Mouse (Mus musculus): Measurements from ENCODE around the gene Gm11756. TPM values are rescaled to one million over a fixed set of nuclear protein-coding genes. Genes with fewer than 3 reads are reported as not detected.

The Gm11756 gene
- polyA plus RNA-seq (2012; rRNA removed) = 0.06 TPM in 1 of 2 replicates, not detected in the other

GRCm38 (mm10) chr4:73920660-73921059 is at the start of gene Gm11756:
Gene Gm11756 (minus strand): TSS chr4:73920760.

DNA sequence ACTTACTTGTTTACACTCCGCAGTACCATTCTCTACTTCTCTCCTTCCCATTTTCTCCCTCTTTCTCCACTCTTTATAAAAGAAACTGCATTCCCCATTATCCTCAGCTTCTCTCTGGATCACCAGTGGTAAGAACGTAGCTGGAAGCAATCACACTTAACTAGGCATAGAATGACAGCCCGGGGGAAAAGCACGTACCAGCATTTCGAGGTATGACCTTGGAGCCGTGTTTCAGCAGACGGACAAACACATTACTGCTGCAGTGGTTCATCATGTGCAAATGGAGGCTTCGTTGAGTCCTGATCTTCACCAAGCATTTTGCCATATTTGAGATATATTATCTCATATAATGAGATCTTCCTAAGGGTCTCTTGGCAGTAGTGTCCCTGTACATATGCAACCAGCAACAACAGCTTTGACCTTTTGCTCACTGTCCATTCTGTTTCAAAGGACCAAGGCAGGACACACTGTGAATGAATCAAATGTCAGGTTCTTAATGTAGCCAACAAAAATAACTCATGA is 29.9 kb upstream of the Gm11756 start, which contains the start of gene 2310002L09Rik:
TSS of gene 2310002L09Rik (minus strand) at position 472 of the 522 bp plus-strand sequence.

GRCm38 (mm10) chr4:73905853-73906252 is 14.7 kb downstream of the Gm11756 start, which contains the start of gene Gm13871:
Gene Gm13871 (minus strand): TSS chr4:73905953.

DNA sequence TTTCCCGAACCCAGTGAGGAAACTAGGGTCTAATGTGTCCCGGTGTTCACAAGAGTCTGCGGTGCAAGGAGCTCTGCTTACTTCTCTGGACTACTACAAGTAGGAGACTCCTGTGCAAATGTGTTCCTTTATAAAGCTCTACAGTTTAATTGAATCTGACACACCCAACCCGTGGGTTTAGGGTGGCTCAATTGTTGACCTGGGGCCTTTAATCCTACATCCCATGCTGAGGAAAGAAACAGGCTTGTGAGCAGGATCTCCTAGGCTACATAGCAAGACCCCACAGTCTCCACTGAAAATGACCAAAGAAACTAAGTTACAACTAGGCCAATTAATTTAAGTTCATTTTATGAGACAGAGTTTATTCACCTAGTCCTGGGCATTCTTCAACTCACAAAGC is 29.5 kb downstream of the Gm11756 start, which contains the start of gene Gm11757:
TSS of gene Gm11757 (minus strand) at position 101 of the 400 bp plus-strand sequence.

DNA sequence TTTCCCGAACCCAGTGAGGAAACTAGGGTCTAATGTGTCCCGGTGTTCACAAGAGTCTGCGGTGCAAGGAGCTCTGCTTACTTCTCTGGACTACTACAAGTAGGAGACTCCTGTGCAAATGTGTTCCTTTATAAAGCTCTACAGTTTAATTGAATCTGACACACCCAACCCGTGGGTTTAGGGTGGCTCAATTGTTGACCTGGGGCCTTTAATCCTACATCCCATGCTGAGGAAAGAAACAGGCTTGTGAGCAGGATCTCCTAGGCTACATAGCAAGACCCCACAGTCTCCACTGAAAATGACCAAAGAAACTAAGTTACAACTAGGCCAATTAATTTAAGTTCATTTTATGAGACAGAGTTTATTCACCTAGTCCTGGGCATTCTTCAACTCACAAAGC is 44.4 kb downstream of the Gm11756 start, which contains the start of gene Gm11758:
TSS of gene Gm11758 (minus strand) at position 101 of the 400 bp plus-strand sequence.

Other genes with a start within 250 kb of the Gm11756 start
- not detected in 2 replicates for gene Gm428, start 237.2 kb downstream of the Gm11756 start, polyA plus RNA-seq (2012; rRNA removed)
- gene Rasef, start 129.8 kb downstream of the Gm11756 start, polyA plus RNA-seq (2012; rRNA removed) = 0.14 and 0.51 TPM in 2 replicates
- gene Gm11758, start 44.5 kb downstream of the Gm11756 start, polyA plus RNA-seq (2012; rRNA removed) = not detected in 2 replicates
- gene Gm11757, start 29.6 kb downstream of the Gm11756 start, polyA plus RNA-seq (2012; rRNA removed) = not detected in 2 replicates
- gene Gm13871, start 14.8 kb downstream of the Gm11756 start, polyA plus RNA-seq (2012; rRNA removed) = not detected in 2 replicates
- 0.85 TPM in 1 of 2 replicates, not detected in the other for gene 2310002L09Rik, start 30.1 kb upstream of the Gm11756 start, polyA plus RNA-seq (2012; rRNA removed)
- gene Frmd3, start 92.7 kb upstream of the Gm11756 start, polyA plus RNA-seq (2012; rRNA removed) = 9.2 and 11.2 TPM in 2 replicates